Mouse (Mus musculus): ENCODE measurements at regions not wholly inside any gene's neighbourhood (a gene's known extent, or its start where the extent isn't known, plus 50 kb on each side); places are given as distances from the start of the nearest gene placed in this dataset.

GRCm38 (mm10) chr17:45339226-45339625 is 94.3 kb downstream of the Cdc5l start:
- no peak for TF ChIP-seq GATA1 (IDR thresholded peaks at IDR 0.05; ENCODE audit: borderline replicate concordance, low read length)
- TF ChIP-seq FLI1 (IDR thresholded peaks at IDR 0.05; ENCODE audit: low read length): no peak

Data from megakaryocyte, embryonic 14.5 days (primary cell).